Mouse (Mus musculus) cerebellum, adult 18-20 months (tissue): ENCODE measurements around the gene Mtcl1.

Experiments
- DNase-seq, 2 experiments: peaks; one replicate each; pipeline ENCODE4 v3.0.0; 2021

The Mtcl1 gene

GRCm38 (mm10) chr17:66320716-66321372 is 128.7 kb downstream of the Mtcl1 start:
- peak; percentile 69 to 75 for DNase-seq

- DNase-seq: no peak
These were observed 131.5 kb downstream of the Mtcl1 start for GRCm38 (mm10) chr17:66318031-66318430.

GRCm38 (mm10) chr17:66317576-66317975 is 132.0 kb downstream of the Mtcl1 start:
- DNase-seq: no peak

- no peak for DNase-seq
These were observed 132.4 kb downstream of the Mtcl1 start for GRCm38 (mm10) chr17:66317156-66317555.

GRCm38 (mm10) chr17:66315451-66315850 is 134.1 kb downstream of the Mtcl1 start:
- DNase-seq: no peak

- DNase-seq: no peak
These were observed 134.8 kb downstream of the Mtcl1 start for GRCm38 (mm10) chr17:66314566-66315285.

- no peak for DNase-seq
These were observed 147.6 kb downstream of the Mtcl1 start for GRCm38 (mm10) chr17:66301906-66302305.

GRCm38 (mm10) chr17:66301267-66301666 is 148.3 kb downstream of the Mtcl1 start:
- no peak for DNase-seq

GRCm38 (mm10) chr17:66297721-66298120 is 151.8 kb downstream of the Mtcl1 start:
- DNase-seq: no peak

GRCm38 (mm10) chr17:66293581-66293980 is 156.0 kb downstream of the Mtcl1 start:
- DNase-seq: no peak

GRCm38 (mm10) chr17:66289894-66290293 is 159.7 kb downstream of the Mtcl1 start:
- no peak for DNase-seq
